Mouse (Mus musculus): ENCODE results near the gene Coa5.

Coa5 gene

GRCm38 (mm10) chr1:37429366-37430296 lies at the start of gene Coa5, which contains the start of gene Unc50:
Gene Coa5 (minus strand): TSS chr1:37430103.
Gene Unc50 (plus strand): TSS chr1:37430139.
- peak; percentile 96 for DNase-seq

- DNase-seq: peak; percentile 62
Measured at GRCm38 (mm10) chr1:37479074-37479473, 49.2 kb upstream of the Coa5 start.

DNA sequence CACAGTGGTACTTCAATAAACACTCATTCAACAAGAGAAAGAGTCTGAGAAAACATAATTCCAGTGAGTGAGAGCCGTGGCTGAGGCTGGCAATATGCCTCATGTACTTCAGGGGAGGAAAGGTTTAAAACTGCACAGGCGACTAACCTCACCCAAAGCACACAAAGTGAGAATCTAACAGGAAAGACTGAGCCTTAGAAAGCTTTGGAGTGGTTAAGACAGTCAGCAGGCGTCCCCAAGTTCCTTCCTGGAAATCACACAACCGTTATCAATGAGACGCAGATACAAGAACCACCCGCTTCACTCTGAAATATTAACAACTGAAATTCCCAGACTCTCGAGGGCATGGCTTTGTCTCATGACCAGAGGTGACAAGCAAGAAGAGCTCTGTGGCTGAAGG lies 48.5 kb upstream of the Coa5 start:
- no peak for DNase-seq

- no peak for DNase-seq
Measured at GRCm38 (mm10) chr1:37477928-37478327, 48.0 kb upstream of the Coa5 start.

- no peak for DNase-seq
Measured at GRCm38 (mm10) chr1:37477250-37477649, 47.3 kb upstream of the Coa5 start.

DNA sequence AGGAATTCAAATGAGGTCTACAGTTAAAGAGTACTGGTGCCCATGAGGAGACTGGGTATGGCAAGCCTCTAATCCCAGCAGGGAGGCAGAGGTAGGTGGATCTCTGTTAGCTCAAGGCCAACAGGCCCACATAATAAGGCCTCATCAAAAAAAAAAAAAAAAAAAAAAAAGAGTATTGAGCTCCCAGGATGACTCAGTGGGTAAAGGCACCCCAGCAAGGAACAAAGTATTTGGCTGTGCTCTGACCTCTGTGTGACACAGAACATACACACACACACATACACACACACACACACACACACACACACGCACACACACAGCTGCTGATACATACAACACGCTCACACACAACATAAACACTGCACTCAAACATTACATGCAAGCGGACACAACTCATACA lies 45.4 kb upstream of the Coa5 start:
- no peak for DNase-seq

DNA sequence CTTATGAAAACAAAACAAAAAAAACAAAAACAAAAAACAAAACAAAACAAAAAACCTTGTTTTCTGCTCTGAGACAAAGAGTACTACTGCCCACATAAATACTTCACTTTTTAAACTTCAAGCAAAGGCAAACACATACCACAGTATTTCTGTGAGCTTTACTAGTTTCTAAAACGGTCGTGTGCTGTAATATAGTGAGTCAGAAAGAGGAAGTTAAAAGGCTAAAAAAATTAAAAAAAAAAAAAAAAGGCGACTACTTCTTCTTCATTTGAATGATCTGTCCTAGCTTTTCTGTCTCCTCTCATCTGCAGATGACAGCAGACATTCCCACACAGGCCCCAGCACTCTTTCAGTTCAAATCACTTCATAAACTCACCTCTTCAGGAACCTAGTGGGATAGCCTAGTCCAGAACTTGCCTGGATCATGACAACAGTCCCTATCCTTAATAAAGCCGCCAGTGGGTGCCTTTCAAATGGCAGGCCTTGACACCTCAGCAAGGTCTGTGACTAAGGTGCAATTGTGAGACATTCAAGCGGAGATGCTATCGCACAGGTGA lies 44.8 kb upstream of the Coa5 start:
- no peak for DNase-seq

DNA sequence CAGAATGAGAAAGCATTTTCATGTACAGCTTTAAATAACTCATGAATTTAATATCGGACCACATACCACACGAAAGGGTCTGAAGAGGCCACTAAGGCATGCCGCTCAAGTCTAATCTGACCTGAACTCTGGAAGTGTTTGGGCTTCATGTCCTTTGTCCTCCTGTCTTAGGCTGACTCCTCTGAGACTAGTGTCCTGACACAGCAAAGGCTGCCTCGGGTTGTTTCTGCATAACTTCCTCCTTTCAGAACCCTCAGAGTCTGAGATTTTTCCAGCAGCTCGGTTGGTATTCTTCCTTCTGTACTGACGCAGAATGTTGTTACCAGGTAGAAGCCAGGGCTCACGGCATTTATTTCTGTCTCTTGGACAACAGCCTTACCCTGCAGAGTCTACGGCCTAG lies 44.1 kb upstream of the Coa5 start:
- DNase-seq: no peak

- DNase-seq: no peak
Measured at GRCm38 (mm10) chr1:37473251-37473650, 43.3 kb upstream of the Coa5 start.

DNA sequence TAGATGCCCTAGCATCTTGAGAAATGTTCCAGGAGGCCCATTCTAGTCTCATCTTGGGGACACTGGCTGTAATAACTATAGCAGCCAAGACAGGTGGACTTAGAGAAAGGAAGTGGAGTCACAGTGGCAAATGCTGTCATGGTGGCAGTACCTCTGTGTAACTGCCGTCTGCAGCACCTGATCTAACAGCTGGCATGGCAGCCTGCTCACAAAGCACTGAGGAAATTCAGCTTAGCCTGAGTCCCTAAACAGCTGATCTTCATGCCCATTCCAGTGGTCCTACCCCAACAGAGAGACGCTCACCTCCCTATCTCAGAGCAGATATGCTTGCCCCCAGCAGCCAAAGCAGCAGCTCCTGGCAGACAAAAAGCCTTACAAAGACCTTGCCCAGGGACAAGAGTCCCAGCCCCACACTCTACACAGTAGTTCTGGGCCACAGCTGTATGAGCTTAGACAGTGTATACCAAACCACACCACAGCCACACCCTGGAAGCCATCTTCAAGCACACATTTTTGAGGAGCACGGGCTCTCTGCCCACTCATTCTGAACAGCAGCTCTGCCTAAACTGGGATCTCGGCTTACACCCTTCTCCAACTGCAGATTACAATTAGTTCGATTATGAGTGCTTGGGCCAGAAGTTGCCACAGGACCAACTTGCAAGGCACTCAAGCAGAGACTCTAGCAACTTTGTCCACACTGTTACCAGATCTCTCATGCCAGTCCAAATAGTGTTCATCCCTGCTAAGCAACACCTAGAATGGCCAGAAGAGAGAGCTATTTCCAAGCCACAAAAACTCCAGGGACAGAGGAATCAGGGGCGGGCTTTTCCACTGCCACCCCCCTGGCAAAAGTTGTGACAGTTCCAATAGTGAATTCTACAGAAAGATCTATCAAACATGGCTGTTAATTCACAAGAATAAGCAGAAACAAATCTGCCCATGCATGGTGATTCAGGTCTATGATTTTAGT lies 41.6 kb upstream of the Coa5 start:
- DNase-seq: no peak

- DNase-seq: no peak
Measured at GRCm38 (mm10) chr1:37469007-37469406, 39.1 kb upstream of the Coa5 start.

- no peak for DNase-seq
Measured at GRCm38 (mm10) chr1:37467806-37468205, 37.9 kb upstream of the Coa5 start.

- DNase-seq: no peak
Measured at GRCm38 (mm10) chr1:37466322-37466995, 36.6 kb upstream of the Coa5 start.

DNA sequence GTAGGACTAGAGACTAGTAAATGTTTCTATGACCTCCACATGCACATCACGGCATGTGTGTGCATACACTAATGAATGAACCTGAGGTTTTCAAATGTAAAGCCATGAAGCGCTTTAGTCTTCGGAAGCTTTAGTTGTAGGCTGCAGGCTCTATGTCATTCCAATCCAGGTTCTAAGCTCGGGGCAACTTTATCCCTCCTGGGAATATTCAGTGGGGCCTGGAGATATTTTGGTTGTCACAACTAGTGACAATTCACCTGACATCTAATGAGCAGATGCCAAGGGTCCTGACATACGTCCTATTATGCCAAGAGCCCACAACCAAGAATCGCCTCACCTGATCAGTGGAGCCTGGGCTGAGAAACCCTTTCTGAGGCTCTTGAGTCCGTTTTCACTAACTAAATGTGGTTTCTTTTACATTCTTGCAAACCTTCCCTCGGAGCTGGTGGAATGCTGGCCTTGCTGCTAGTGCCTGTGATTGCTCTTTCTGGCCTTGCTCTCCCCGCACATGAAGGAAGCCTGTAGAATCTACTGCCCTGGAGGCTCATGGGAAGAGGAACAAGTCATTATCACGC lies 35.1 kb upstream of the Coa5 start:
- no peak for DNase-seq

GRCm38 (mm10) chr1:37457546-37457945 lies 27.6 kb upstream of the Coa5 start:
- no peak for DNase-seq

- DNase-seq: no peak
Measured at GRCm38 (mm10) chr1:37451270-37451669, 21.4 kb upstream of the Coa5 start.

- DNase-seq: peak; percentile 69
Measured at GRCm38 (mm10) chr1:37448361-37449095, 18.6 kb upstream of the Coa5 start.

- DNase-seq: no peak
Measured at GRCm38 (mm10) chr1:37442848-37443835, 13.2 kb upstream of the Coa5 start.

DNA sequence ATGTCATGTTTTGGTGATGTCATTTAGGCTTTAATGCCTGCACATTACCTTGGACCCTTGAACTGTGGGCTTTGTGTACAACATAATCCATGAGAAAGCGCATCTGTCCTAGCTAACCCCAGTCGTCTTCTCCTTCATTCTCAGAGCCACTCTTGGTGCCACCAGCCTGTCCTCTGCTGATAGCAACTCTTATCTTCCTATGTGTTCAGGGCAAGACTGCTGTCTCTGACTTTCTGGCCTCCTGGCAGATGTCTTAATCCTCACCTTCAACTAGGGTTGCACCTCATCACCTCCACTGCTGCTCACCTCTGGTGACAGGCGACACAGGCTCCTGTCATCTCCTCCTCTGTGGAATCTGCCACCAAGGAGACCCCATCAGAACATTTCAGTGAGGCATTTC lies 6.5 kb upstream of the Coa5 start:
- DNase-seq: no peak

DNA sequence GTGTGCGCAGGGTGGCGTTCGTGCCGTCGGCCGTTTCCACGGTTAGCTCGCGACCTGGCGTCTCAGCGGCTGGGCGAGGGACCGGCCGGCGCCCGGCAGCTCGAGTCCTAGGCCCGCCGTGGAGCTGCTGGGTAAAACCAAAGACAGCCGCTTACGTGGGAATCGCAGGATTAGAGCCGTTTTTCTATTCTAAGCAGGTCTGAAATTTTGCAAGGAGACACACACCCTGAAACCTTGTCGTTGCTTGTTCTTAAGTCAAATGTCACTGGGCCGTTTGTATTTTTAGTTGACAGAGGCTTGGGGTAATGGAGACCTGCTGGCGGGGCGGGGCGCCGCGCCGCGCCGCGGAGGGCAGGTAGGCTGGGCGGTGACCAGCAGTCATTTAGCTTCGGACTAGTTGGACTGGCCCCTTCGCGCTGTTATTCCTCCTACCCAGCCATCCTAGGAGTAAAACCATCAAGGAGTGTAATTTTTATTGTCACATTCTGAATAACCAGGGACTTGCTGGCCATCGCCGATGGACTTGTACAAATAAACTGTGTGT lies 466 bp upstream of the Coa5 start:
- peak; percentile 23 for DNase-seq

Measured in lung, postnatal 10 days (tissue).